15 mouse cellular contexts compared by ENCODE assay signal in genomic region chr8:57958121-57958901, GRCm38 (mm10).
DNase-seq lines count a peak whose midpoint lies in the region; ATAC-seq and TF ChIP-seq lines count a peak whose summit lies in the region.
"Had no signal": no experiment of that assay in that cellular context is flagged by ENCODE, and none has a peak within 500 bp of the region (broad histone marks: within the 10 kb centered on the region; RNA-seq: fewer than 3 reads in every experiment).

No protein-coding gene starts in this region.

- H3K4me2 ChIP-seq in intestine, embryonic 15.5 days (replicated peaks) = peak overlapping the region; percentile 22; the same call in 1 of the 2 replicates
- H3K4me2 ChIP-seq in intestine, postnatal 0 days (replicated peaks; ENCODE audit: low read depth) = no peak overlapping the region
- H3K4me2 ChIP-seq in stomach, embryonic 14.5 days (replicated peaks; ENCODE audit: low read depth, low read length) = peak overlapping the region; percentile 12; the same call in 1 of the 2 replicates
- H3K4me2 ChIP-seq in stomach, postnatal 0 days (replicated peaks; ENCODE audit: low read depth) = no peak overlapping the region

- TF ChIP-seq EP300 in stomach, postnatal 0 days (optimal IDR thresholded peaks at IDR 0.05) = no peak

- H3K36me3 ChIP-seq in intestine, embryonic 15.5 days = no peaks in the 10 kb centered on the region
- H3K36me3 ChIP-seq in intestine, postnatal 0 days (ENCODE audit: control insufficient read depth, insufficient read depth) = no peaks in the 10 kb centered on the region
- H3K36me3 ChIP-seq in stomach, embryonic 14.5 days (ENCODE audit: control insufficient read depth, insufficient read depth, low read length) = no peaks in the 10 kb centered on the region
- H3K36me3 ChIP-seq in stomach, postnatal 0 days (ENCODE audit: control insufficient read depth, insufficient read depth, low read length) = no peaks in the 10 kb centered on the region
- H3K36me3 ChIP-seq: forebrain, embryonic 10.5 days; limb, embryonic 10.5 days had no signal

- 0 out of 2 replicates have a peak, but pooled peaks have one; percentile 55 for ATAC-seq in intestine, embryonic 15.5 days
- no peak for ATAC-seq in intestine, postnatal 0 days
- ATAC-seq in stomach, embryonic 14.5 days (ENCODE audit: insufficient number of reproducible peaks, insufficient read depth, low FRiP score, low read depth) = peak; percentile 61; the same call in 1 of the 2 replicates
- ATAC-seq in stomach, postnatal 0 days (ENCODE audit: low FRiP score, low TSS enrichment) = no peak
- ATAC-seq: activated CD4-positive, CD25-positive, alpha-beta regulatory T cell, adult 4 months had no signal

- H3K9ac ChIP-seq in intestine, embryonic 15.5 days = no peak overlapping the region
- no peak overlapping the region for H3K9ac ChIP-seq in intestine, postnatal 0 days (ENCODE audit: low read depth, low read length)
- no peak overlapping the region for H3K9ac ChIP-seq in stomach, embryonic 14.5 days (replicated peaks; ENCODE audit: low read depth, low read length)
- no peak overlapping the region for H3K9ac ChIP-seq in stomach, postnatal 0 days (ENCODE audit: low read length)

- H3K27ac ChIP-seq in intestine, embryonic 15.5 days = no peak overlapping the region
- H3K27ac ChIP-seq in intestine, postnatal 0 days (ENCODE audit: low read depth, low read length) = no peak overlapping the region
- H3K27ac ChIP-seq in stomach, embryonic 14.5 days (ENCODE audit: low read length) = no peak overlapping the region
- H3K27ac ChIP-seq in stomach, postnatal 0 days (replicated peaks) = no peak overlapping the region
- H3K27ac ChIP-seq: forebrain, embryonic 10.5 days; limb, embryonic 10.5 days had no signal

- H3K4me3 ChIP-seq in intestine, embryonic 15.5 days (replicated peaks) = no peak overlapping the region
- H3K4me3 ChIP-seq in intestine, postnatal 0 days (ENCODE audit: low read depth, low read length) = no peak overlapping the region
- no peak overlapping the region for H3K4me3 ChIP-seq in stomach, embryonic 14.5 days (ENCODE audit: low read depth, low read length)
- H3K4me3 ChIP-seq in stomach, postnatal 0 days (ENCODE audit: low read depth, low read length) = no peak overlapping the region
- H3K4me3 ChIP-seq: forebrain, embryonic 10.5 days; limb, embryonic 10.5 days; megakaryocyte, embryonic 14.5 days had no signal

- H3K9me3 ChIP-seq in intestine, embryonic 15.5 days = no peaks in the 10 kb centered on the region
- no peaks in the 10 kb centered on the region for H3K9me3 ChIP-seq in intestine, postnatal 0 days (ENCODE audit: control insufficient read depth)
- no peaks in the 10 kb centered on the region for H3K9me3 ChIP-seq in stomach, embryonic 14.5 days (ENCODE audit: control insufficient read depth, low read depth, low read length)
- H3K9me3 ChIP-seq in stomach, postnatal 0 days (ENCODE audit: control insufficient read depth, low read length) = no peaks in the 10 kb centered on the region
- H3K9me3 ChIP-seq: forebrain, embryonic 10.5 days; limb, embryonic 10.5 days had no signal

- H3K27me3 ChIP-seq in intestine, embryonic 15.5 days (replicated peaks) = no peaks in the 10 kb centered on the region
- no peaks in the 10 kb centered on the region for H3K27me3 ChIP-seq in intestine, postnatal 0 days (replicated peaks; ENCODE audit: control insufficient read depth, insufficient read depth, low read length)
- no peaks in the 10 kb centered on the region for H3K27me3 ChIP-seq in stomach, embryonic 14.5 days (ENCODE audit: control insufficient read depth, insufficient read depth, low read length)
- no peaks in the 10 kb centered on the region for H3K27me3 ChIP-seq in stomach, postnatal 0 days (ENCODE audit: control insufficient read depth, insufficient read depth, low read length)
- H3K27me3 ChIP-seq: megakaryocyte, embryonic 14.5 days had no signal

- no peak for DNase-seq in stomach, postnatal 0 days (ENCODE audit: low spot score)
- DNase-seq in mesoderm, embryonic 11.5 days (ENCODE audit: low read depth, low spot score) = peak; percentile 48
- no peak for DNase-seq in heart, adult 18-20 months
- no peak for DNase-seq in left cerebral cortex, adult 11 months (ENCODE audit: low spot score)
- DNase-seq: kidney, adult 9 months; layer of hippocampus, adult 9-11 months; right cerebral cortex, postnatal 25 days; thymus, postnatal 4 days had no signal

- TF ChIP-seq CTCF in intestine, postnatal 0 days (IDR thresholded peaks at IDR 0.05; ENCODE audit: low read depth) = no peak
- no peak for TF ChIP-seq CTCF in stomach, postnatal 0 days (IDR thresholded peaks at IDR 0.05; ENCODE audit: low read depth)

- H3K4me1 ChIP-seq in intestine, embryonic 15.5 days (replicated peaks) = peaks cover 9% of the 10 kb centered on the region
- no peaks in the 10 kb centered on the region for H3K4me1 ChIP-seq in intestine, postnatal 0 days (replicated peaks; ENCODE audit: control insufficient read depth, insufficient read depth, low read length)
- 0 out of 2 replicates have a peak, but pooled peaks cover 6% of the 10 kb centered on the region for H3K4me1 ChIP-seq in stomach, embryonic 14.5 days (ENCODE audit: control insufficient read depth, insufficient read depth, low read length)
- H3K4me1 ChIP-seq in stomach, postnatal 0 days (replicated peaks; ENCODE audit: control insufficient read depth, insufficient read depth) = no peaks in the 10 kb centered on the region
- H3K4me1 ChIP-seq: megakaryocyte, embryonic 14.5 days had no signal

- 23% methylated on average over 16 of the region's 16 CpGs for WGBS in intestine, embryonic 15.5 days
- WGBS in intestine, postnatal 0 days = 28% methylated on average over 16 of the region's 16 CpGs
- 24% methylated on average over 16 of the region's 16 CpGs for WGBS in stomach, embryonic 14.5 days
- 28% methylated on average over 16 of the region's 16 CpGs for WGBS in stomach, postnatal 0 days

Comparison
In these comparisons a context has a peak if more than half of its experiments do, and no peak if none do; other contexts are left out.
1. ATAC-seq: peak in intestine, embryonic 15.5 days (single experiment) and stomach, embryonic 14.5 days (single experiment); none in intestine, postnatal 0 days (single experiment) and stomach, postnatal 0 days (single experiment).
2. H3K4me2 ChIP-seq: peak in intestine, embryonic 15.5 days (single experiment) and stomach, embryonic 14.5 days (single experiment); none in intestine, postnatal 0 days (single experiment) and stomach, postnatal 0 days (single experiment).